Comparison of ENCODE assay signal across 10 mouse cellular contexts in the genomic region with DNA sequence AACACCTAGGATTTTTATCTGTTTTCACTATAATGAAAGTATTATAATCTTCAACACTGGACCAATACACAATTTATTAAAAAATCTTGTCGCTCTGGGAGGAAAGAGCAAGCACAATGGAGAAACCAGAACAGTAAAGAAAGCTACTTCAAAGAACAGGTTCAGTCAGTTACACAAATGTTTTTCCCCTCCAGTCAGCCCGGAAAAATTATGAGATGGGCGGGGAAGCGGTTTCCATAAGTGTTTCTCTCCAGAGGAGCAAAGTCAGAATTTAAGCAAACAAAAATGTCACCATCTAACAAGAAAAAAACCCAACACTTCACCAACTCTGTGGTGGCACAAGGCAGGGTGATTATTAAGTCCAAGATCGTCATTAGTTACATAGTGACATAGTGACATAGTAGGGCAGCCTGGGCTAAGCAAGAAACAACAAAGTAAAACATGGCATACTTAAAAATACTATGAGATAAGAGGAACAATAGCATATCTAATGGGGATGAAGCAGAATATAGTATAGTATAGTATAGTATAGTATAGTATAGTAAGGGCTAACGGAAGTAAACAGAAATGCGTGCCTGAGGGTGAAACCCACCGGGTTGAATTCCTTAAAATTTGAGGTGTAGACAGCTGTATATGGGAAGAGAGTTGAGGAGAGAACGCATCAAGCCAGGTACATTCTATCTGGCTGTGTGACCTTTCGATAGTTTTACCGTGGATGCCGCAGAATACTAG.
DNase-seq lines count a peak whose midpoint lies in the region; ATAC-seq and TF ChIP-seq lines count a peak whose summit lies in the region.
"Had no signal": no experiment of that assay in that cellular context is flagged by ENCODE, and none has a peak within 500 bp of the region (broad histone marks: within the 10 kb centered on the region; RNA-seq: fewer than 3 reads in every experiment).

No protein-coding gene starts in this region.

- no peaks in the 10 kb centered on the region for H3K9me3 ChIP-seq in neural tube, embryonic 11.5 days (ENCODE audit: control insufficient read depth, low read length)
- no peaks in the 10 kb centered on the region for H3K9me3 ChIP-seq in stomach, postnatal 0 days (ENCODE audit: control insufficient read depth, low read length)
- H3K9me3 ChIP-seq: G1E had no signal

- no peak for TF ChIP-seq CTCF in stomach, postnatal 0 days (IDR thresholded peaks at IDR 0.05; ENCODE audit: low read depth)

- H3K9ac ChIP-seq in neural tube, embryonic 11.5 days (ENCODE audit: low read length), result no peak overlapping the region
- H3K9ac ChIP-seq in stomach, postnatal 0 days (ENCODE audit: low read length), result no peak overlapping the region

- no peaks in the 10 kb centered on the region for H3K36me3 ChIP-seq in neural tube, embryonic 11.5 days (ENCODE audit: control insufficient read depth, insufficient read depth, low read length)
- no peaks in the 10 kb centered on the region for H3K36me3 ChIP-seq in stomach, postnatal 0 days (ENCODE audit: control insufficient read depth, insufficient read depth, low read length)

- no peak overlapping the region for H3K4me2 ChIP-seq in neural tube, embryonic 11.5 days (ENCODE audit: low read depth)
- peak overlapping the region; percentile 4; the same call in 1 of the 2 replicates for H3K4me2 ChIP-seq in stomach, postnatal 0 days (replicated peaks; ENCODE audit: low read depth)

- TF ChIP-seq EP300 in stomach, postnatal 0 days (optimal IDR thresholded peaks at IDR 0.05), result no peak

- no peaks in the 10 kb centered on the region for H3K4me1 ChIP-seq in neural tube, embryonic 11.5 days (ENCODE audit: control insufficient read depth, insufficient read depth, low read length)
- no peaks in the 10 kb centered on the region for H3K4me1 ChIP-seq in stomach, postnatal 0 days (replicated peaks; ENCODE audit: control insufficient read depth, insufficient read depth)

- H3K27ac ChIP-seq in neural tube, embryonic 11.5 days (ENCODE audit: low read depth, low read length), result no peak overlapping the region
- H3K27ac ChIP-seq in stomach, postnatal 0 days (replicated peaks), result no peak overlapping the region

- ATAC-seq in frontal cortex, adult (ENCODE audit: low TSS enrichment), result 0 out of 2 replicates have a peak, but pooled peaks have one; percentile 13
- 0 out of 2 replicates have a peak, but pooled peaks have one; percentile 15 for ATAC-seq in neural tube, embryonic 11.5 days (ENCODE audit: insufficient read depth, low FRiP score, low TSS enrichment)
- 0 out of 2 replicates have a peak, but pooled peaks have one; percentile 12 for ATAC-seq in megakaryocyte, adult 5-6 weeks (ENCODE audit: poor library complexity, severe bottlenecking)
- ATAC-seq in stomach, postnatal 0 days (ENCODE audit: low FRiP score, low TSS enrichment), result no peak

- no peak for DNase-seq in frontal cortex, postnatal 25 days (ENCODE audit: low spot score in 2 of 2)
- no peak for DNase-seq in neural tube, embryonic 11.5 days (ENCODE audit: low spot score)
- DNase-seq in neural tube, embryonic 10.5 days (ENCODE audit: extremely low spot score, low spot score), result no peak
- no peak for DNase-seq in stomach, postnatal 0 days (ENCODE audit: low spot score)
- DNase-seq in layer of hippocampus, postnatal 14 days (ENCODE audit: low spot score in 2 of 2), result no peak
- no peak for DNase-seq in layer of hippocampus, postnatal 10 days (ENCODE audit: low spot score in 2 of 2)
- DNase-seq: heart, adult 11 months had no signal

- WGBS in neural tube, embryonic 11.5 days, result 76% methylated on average over 12 of the region's 12 CpGs
- 57% methylated on average over 12 of the region's 12 CpGs for WGBS in stomach, postnatal 0 days

- no peaks in the 10 kb centered on the region for H3K27me3 ChIP-seq in neural tube, embryonic 11.5 days (ENCODE audit: control insufficient read depth, insufficient read depth, low read length)
- H3K27me3 ChIP-seq in stomach, postnatal 0 days (ENCODE audit: control insufficient read depth, insufficient read depth, low read length), result no peaks in the 10 kb centered on the region

- no peak overlapping the region for H3K4me3 ChIP-seq in neural tube, embryonic 11.5 days (ENCODE audit: low read depth, low read length)
- no peak overlapping the region for H3K4me3 ChIP-seq in stomach, postnatal 0 days (ENCODE audit: low read depth, low read length)
